Mouse (Mus musculus) megakaryocyte, embryonic 14.5 days (primary cell): Measurements from ENCODE around the gene Pnpo.

Experiments used
- FLI1 ChIP-seq: IDR thresholded peaks from 2 replicates; pipeline ENCODE4 v1.6.1; 2012; ENCODE audit warnings: low read length, inconsistent platforms, mixed read lengths
- GATA1 ChIP-seq: IDR thresholded peaks from 3 replicates; pipeline ENCODE4 v1.6.1; 2012; ENCODE audit warnings: mixed read lengths, low read length, inconsistent platforms, borderline replicate concordance

DNA sequence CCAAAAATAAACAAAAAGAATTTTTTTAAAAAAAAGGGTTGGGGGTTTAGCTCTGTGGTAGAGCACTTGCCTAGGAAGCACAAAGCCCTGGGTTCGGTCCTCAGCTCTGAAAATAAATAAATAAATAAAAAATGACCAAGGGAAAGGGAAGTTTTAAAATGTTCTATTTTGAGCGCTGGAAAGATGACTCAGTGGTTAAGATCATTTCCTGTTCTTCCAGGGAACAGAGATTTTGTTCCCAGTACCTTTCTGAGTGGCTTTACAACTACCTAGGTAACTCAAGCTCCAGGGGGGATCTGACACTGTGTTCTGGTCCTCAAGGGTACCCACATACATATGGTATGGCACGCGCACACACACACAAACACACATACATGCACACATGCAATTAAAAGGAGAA is 47.9 kb downstream of the Pnpo start:
- TF ChIP-seq GATA1 (no peak), FLI1 (no peak)
